Mouse (Mus musculus): ENCODE measurements around the gene Olfr286. TPM values are rescaled to one million over a fixed set of nuclear protein-coding genes. Genes with fewer than 3 reads are reported as not detected.

Olfr286 gene
- polyA plus RNA-seq, 1 experiment: not detected

Other genes starting within 250 kb of the Olfr286 start
- gene Col2a1, start 229.8 kb downstream of the Olfr286 start, polyA plus RNA-seq (2012; rRNA removed): 1.8 and 2.0 TPM in 2 replicates
- 329 and 345 TPM in 2 replicates for gene Pfkm, start 141.9 kb downstream of the Olfr286 start, polyA plus RNA-seq (2012; rRNA removed)
- 12.3 and 12.7 TPM in 2 replicates for gene Senp1, start 140.7 kb downstream of the Olfr286 start, polyA plus RNA-seq (2012; rRNA removed)
- 57.7 and 60.2 TPM in 2 replicates for gene Asb8, start 68.8 kb downstream of the Olfr286 start, polyA plus RNA-seq (2012; rRNA removed)
- 13.0 and 14.6 TPM in 2 replicates for gene Ccdc184, start 67.3 kb downstream of the Olfr286 start, polyA plus RNA-seq (2012; rRNA removed)
- 0.29 and 0.32 TPM in 2 replicates for gene Olfr288, start 38.9 kb downstream of the Olfr286 start, polyA plus RNA-seq (2012; rRNA removed)
- gene Gm44579, start 13.5 kb downstream of the Olfr286 start, polyA plus RNA-seq (2012; rRNA removed): not detected in 2 replicates
- 14.1 and 16.2 TPM in 2 replicates for gene Olfr287, start 13.4 kb downstream of the Olfr286 start, polyA plus RNA-seq (2012; rRNA removed)
- gene H1fnt, start 22.8 kb upstream of the Olfr286 start, polyA plus RNA-seq (2012; rRNA removed): not detected in 2 replicates
- gene Zfp641, start 61.7 kb upstream of the Olfr286 start, polyA plus RNA-seq (2012; rRNA removed): 11.1 and 12.3 TPM in 2 replicates
- gene Olfr285, start 82.9 kb upstream of the Olfr286 start, polyA plus RNA-seq (2012; rRNA removed): 0.02 TPM in 1 of 2 replicates, not detected in the other
- not detected in 2 replicates for gene Olfr284, start 106.5 kb upstream of the Olfr286 start, polyA plus RNA-seq (2012; rRNA removed)
- 0.04 and 0.11 TPM in 2 replicates for gene Olfr283, start 146.5 kb upstream of the Olfr286 start, polyA plus RNA-seq (2012; rRNA removed)
- gene Olfr282, start 196.8 kb upstream of the Olfr286 start, polyA plus RNA-seq (2012; rRNA removed): not detected in 2 replicates
- gene Olfr281, start 218.1 kb upstream of the Olfr286 start, polyA plus RNA-seq (2012; rRNA removed): 0.02 TPM in 2 replicates
- 0.02 TPM in 1 of 2 replicates, not detected in the other for gene OR5BS1P, start 235.4 kb upstream of the Olfr286 start, polyA plus RNA-seq (2012; rRNA removed)
- gene Lalba, start 248.3 kb upstream of the Olfr286 start, polyA plus RNA-seq (2012; rRNA removed): not detected in 2 replicates

All from frontal cortex, adult 2 months (tissue).